Mouse (Mus musculus): ENCODE results near the gene Ttc28. TPM values are rescaled to one million over a fixed set of nuclear protein-coding genes. Genes with fewer than 3 reads are reported as not detected.

Gene Ttc28
- total and polyA plus RNA-seq, 3 experiments: 0.21 to 0.89 (median 0.28) TPM

- no peaks in the 10 kb centered on the region for H3K36me3 ChIP-seq (replicated peaks in 1 of 2; ENCODE audit: control insufficient read depth in 1 of 2, insufficient read depth in 1 of 2, low read length in 1 of 2)
- no peak overlapping the region for H3K27ac ChIP-seq (ENCODE audit: insufficient read depth, low read depth)
- no peak for DNase-seq (ENCODE audit: extremely low read depth)
- TF ChIP-seq USF1 (IDR thresholded peaks at IDR 0.05; ENCODE audit: low read depth, low read length) (no peak), ELF1 (IDR thresholded peaks at IDR 0.05; ENCODE audit: low read depth, low read length) (no peak), RAD21 (IDR thresholded peaks at IDR 0.05; ENCODE audit: low read depth, low read length) (no peak), SIN3A (IDR thresholded peaks at IDR 0.05; ENCODE audit: low read length) (no peak), ZC3H11A (IDR thresholded peaks at IDR 0.05; ENCODE audit: low read depth, low read length) (no peak), HCFC1 (IDR thresholded peaks at IDR 0.05; ENCODE audit: low read depth, low read length) (no peak), SMC3 (IDR thresholded peaks at IDR 0.05; ENCODE audit: low read depth, low read length) (no peak), ZMIZ1 (IDR thresholded peaks at IDR 0.05; ENCODE audit: low read depth, low read length) (no peak), MYC (IDR thresholded peaks at IDR 0.05; ENCODE audit: low read depth, low read length) (no peak), USF2 (conservative IDR thresholded peaks at IDR 0.05; ENCODE audit: low read depth, low read length) (no peak), MXI1 (IDR thresholded peaks at IDR 0.05; ENCODE audit: low read depth, low read length) (no peak), CTCF (conservative IDR thresholded peaks at IDR 0.05 in 1 of 2, IDR thresholded peaks at IDR 0.05 in 1 of 2; ENCODE audit: low read depth in 2 of 2, low read length in 2 of 2) (no peak)
- dilution Hi-C loops (cut with MboI; ENCODE audit: extremely low pct_ligation_motif_present, extremely low pct_unique_long_range_greater_than_20kb, low sequenced_read_pairs) (no loop called here), in situ Hi-C loops (cut with MboI; ENCODE audit: low pct_ligation_motif_present, low pct_unique_long_range_greater_than_20kb, low sequenced_read_pairs) (no loop called here)
- no peaks in the 10 kb centered on the region for H3K79me2 ChIP-seq (replicated peaks; ENCODE audit: control insufficient read depth, extremely low read depth, insufficient read depth, poor library complexity, severe bottlenecking)
- no peak overlapping the region for H3K9ac ChIP-seq (ENCODE audit: insufficient read depth, low read depth)
- no peaks in the 10 kb centered on the region for H3K27me3 ChIP-seq (replicated peaks)
- no peak overlapping the region for H3K4me3 ChIP-seq (replicated peaks in 1 of 3; ENCODE audit: low read depth in 2 of 3, low read length in 2 of 3, poor library complexity in 1 of 3)
- no peak overlapping the region for H3K4me2 ChIP-seq (ENCODE audit: insufficient read depth, low read depth, poor library complexity, severe bottlenecking)
- H3K9me3 ChIP-seq (replicated peaks; ENCODE audit: low read length): no peaks in the 10 kb centered on the region
- peaks cover 0 to 22% of the 10 kb centered on the region in 2 experiments; a peak in 3 of 4 replicates for H3K4me1 ChIP-seq (ENCODE audit: control insufficient read depth in 1 of 2, insufficient read depth in 2 of 2)
Measured at GRCm38 (mm10) chr5:111050135-111050534, 170.5 kb downstream of the Ttc28 start.

- Histone ChIP-seq H3K27me3 (replicated peaks) (no peaks in the 10 kb centered on the region), H3K9ac (ENCODE audit: insufficient read depth, low read depth) (no peak overlapping the region), H3K36me3 (replicated peaks in 1 of 2; ENCODE audit: control insufficient read depth in 1 of 2, insufficient read depth in 1 of 2, low read length in 1 of 2) (no peaks in the 10 kb centered on the region), H3K4me2 (ENCODE audit: insufficient read depth, low read depth, poor library complexity, severe bottlenecking) (no peak overlapping the region), H3K79me2 (replicated peaks; ENCODE audit: control insufficient read depth, extremely low read depth, insufficient read depth, poor library complexity, severe bottlenecking) (no peaks in the 10 kb centered on the region), H3K4me1 (ENCODE audit: control insufficient read depth in 1 of 2, insufficient read depth in 2 of 2) (peaks cover 4 to 45% of the 10 kb centered on the region in 2 experiments; a peak in 3 of 4 replicates), H3K9me3 (replicated peaks; ENCODE audit: low read length) (no peaks in the 10 kb centered on the region), H3K27ac (ENCODE audit: insufficient read depth, low read depth) (no peak overlapping the region), H3K4me3 (replicated peaks in 1 of 3; ENCODE audit: low read depth in 2 of 3, low read length in 2 of 3, poor library complexity in 1 of 3) (no peak overlapping the region)
- no peak for DNase-seq (ENCODE audit: extremely low read depth)
- TF ChIP-seq ZC3H11A (IDR thresholded peaks at IDR 0.05; ENCODE audit: low read depth, low read length) (no peak), RCOR1 (conservative IDR thresholded peaks at IDR 0.05; ENCODE audit: low read depth, low read length) (no peak), USF1 (IDR thresholded peaks at IDR 0.05; ENCODE audit: low read depth, low read length) (no peak)
- dilution Hi-C loops (cut with MboI; ENCODE audit: extremely low pct_ligation_motif_present, extremely low pct_unique_long_range_greater_than_20kb, low sequenced_read_pairs) (no loop called here), in situ Hi-C loops (cut with MboI; ENCODE audit: low pct_ligation_motif_present, low pct_unique_long_range_greater_than_20kb, low sequenced_read_pairs) (no loop called here)
Measured at GRCm38 (mm10) chr5:111054380-111054779, 174.8 kb downstream of the Ttc28 start.

- H3K4me2 ChIP-seq (ENCODE audit: insufficient read depth, low read depth, poor library complexity, severe bottlenecking): no peak overlapping the region
- H3K9me3 ChIP-seq (replicated peaks; ENCODE audit: low read length): no peaks in the 10 kb centered on the region
- dilution Hi-C loops (cut with MboI; ENCODE audit: extremely low pct_ligation_motif_present, extremely low pct_unique_long_range_greater_than_20kb, low sequenced_read_pairs): no loop called here
- TF ChIP-seq ZC3H11A (IDR thresholded peaks at IDR 0.05; ENCODE audit: low read depth, low read length): no peak
- TF ChIP-seq PAX5 (IDR thresholded peaks at IDR 0.05; ENCODE audit: low read length): no peak
- no peak for TF ChIP-seq ETS1 (conservative IDR thresholded peaks at IDR 0.05; ENCODE audit: low read depth, low read length)
- TF ChIP-seq BHLHE40 (IDR thresholded peaks at IDR 0.05; ENCODE audit: low read depth, low read length): no peak
- no peak for TF ChIP-seq POLR2AphosphoS2 (IDR thresholded peaks at IDR 0.05; ENCODE audit: low read depth, low read length)
- TF ChIP-seq ZNF384 (IDR thresholded peaks at IDR 0.05; ENCODE audit: low read depth, low read length): no peak
- no peak for TF ChIP-seq USF1 (IDR thresholded peaks at IDR 0.05; ENCODE audit: low read depth, low read length)
- TF ChIP-seq MAFK (IDR thresholded peaks at IDR 0.05; ENCODE audit: insufficient replicate concordance, low read length): no peak
- no peak for TF ChIP-seq MYC (IDR thresholded peaks at IDR 0.05; ENCODE audit: low read depth, low read length)
- no peak for TF ChIP-seq MEF2A (IDR thresholded peaks at IDR 0.05; ENCODE audit: borderline replicate concordance, low read depth, low read length)
- no peak for TF ChIP-seq EP300 (IDR thresholded peaks at IDR 0.05; ENCODE audit: low read length)
- TF ChIP-seq CTCF (conservative IDR thresholded peaks at IDR 0.05 in 1 of 2, IDR thresholded peaks at IDR 0.05 in 1 of 2; ENCODE audit: low read depth in 2 of 2, low read length in 2 of 2): no peak
- no peak for TF ChIP-seq GABPA (IDR thresholded peaks at IDR 0.05; ENCODE audit: insufficient replicate concordance, low read depth, low read length)
- TF ChIP-seq UBTF (IDR thresholded peaks at IDR 0.05; ENCODE audit: low read depth, low read length): no peak
- no peak for TF ChIP-seq RCOR1 (conservative IDR thresholded peaks at IDR 0.05; ENCODE audit: low read depth, low read length)
- no peak for TF ChIP-seq HCFC1 (IDR thresholded peaks at IDR 0.05; ENCODE audit: low read depth, low read length)
- no peak for TF ChIP-seq POLR2A (IDR thresholded peaks at IDR 0.05; ENCODE audit: low read depth, low read length)
- no peak for TF ChIP-seq E2F4 (IDR thresholded peaks at IDR 0.05; ENCODE audit: insufficient replicate concordance, low read depth, low read length)
Measured at GRCm38 (mm10) chr5:111054848-111055428, 175.3 kb downstream of the Ttc28 start.

More at GRCm38 (mm10) chr5:111054848-111055428, 175.3 kb downstream of the Ttc28 start:
- in situ Hi-C loops (cut with MboI; ENCODE audit: low pct_ligation_motif_present, low pct_unique_long_range_greater_than_20kb, low sequenced_read_pairs): no loop called here
- H3K27me3 ChIP-seq (replicated peaks): no peaks in the 10 kb centered on the region
- no peak overlapping the region for H3K27ac ChIP-seq (ENCODE audit: insufficient read depth, low read depth)
- no peaks in the 10 kb centered on the region for H3K79me2 ChIP-seq (replicated peaks; ENCODE audit: control insufficient read depth, extremely low read depth, insufficient read depth, poor library complexity, severe bottlenecking)
- H3K4me3 ChIP-seq (replicated peaks in 1 of 3; ENCODE audit: low read depth in 2 of 3, low read length in 2 of 3, poor library complexity in 1 of 3): no peak overlapping the region
- peaks cover 4 to 39% of the 10 kb centered on the region in 2 experiments; a peak in 2 of 4 replicates for H3K4me1 ChIP-seq (ENCODE audit: control insufficient read depth in 1 of 2, insufficient read depth in 2 of 2)
- H3K9ac ChIP-seq (ENCODE audit: insufficient read depth, low read depth): no peak overlapping the region
- DNase-seq (ENCODE audit: extremely low read depth): no peak
- no peaks in the 10 kb centered on the region for H3K36me3 ChIP-seq (replicated peaks in 1 of 2; ENCODE audit: control insufficient read depth in 1 of 2, insufficient read depth in 1 of 2, low read length in 1 of 2)

All from CH12.LX (cell line).